Mouse (Mus musculus) right cerebral cortex, postnatal 14 days (tissue): ENCODE results near the gene March10.

ENCODE experiments used
- DNase-seq: peaks from one replicate; pipeline ENCODE4 v3.0.0; 2022

Gene March10

GRCm38 (mm10) chr11:105402355-105402754 is 54.2 kb downstream of the March10 start:
- DNase-seq = peak; percentile 29

GRCm38 (mm10) chr11:105390290-105390689 is 66.2 kb downstream of the March10 start:
- no peak for DNase-seq

DNA sequence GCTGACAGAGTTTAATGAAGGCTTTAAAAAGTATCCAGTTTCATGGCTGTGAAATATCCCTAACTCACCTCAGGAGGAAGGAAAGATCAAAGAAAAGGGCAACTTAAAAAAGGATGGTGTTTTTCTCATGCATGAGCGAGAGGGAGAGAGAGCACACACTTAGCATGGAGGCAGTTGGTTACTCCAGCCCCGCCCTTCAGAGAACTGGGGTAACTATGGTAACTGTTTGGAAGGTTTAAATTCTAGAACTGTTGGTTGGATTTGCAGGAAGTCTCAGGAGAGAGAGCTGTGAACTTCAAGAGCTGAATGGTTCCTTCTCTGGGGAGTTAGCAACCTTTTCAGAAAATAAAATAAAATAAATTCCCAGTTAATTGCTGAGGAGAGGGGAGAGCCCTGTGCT is 67.9 kb downstream of the March10 start:
- no peak for DNase-seq

GRCm38 (mm10) chr11:105385266-105385665 is 71.3 kb downstream of the March10 start:
- DNase-seq = peak; percentile 22

GRCm38 (mm10) chr11:105375821-105376235 is 80.7 kb downstream of the March10 start:
- DNase-seq = no peak

GRCm38 (mm10) chr11:105374526-105375175 is 81.9 kb downstream of the March10 start:
- no peak for DNase-seq

GRCm38 (mm10) chr11:105373881-105374280 is 82.7 kb downstream of the March10 start:
- DNase-seq = no peak

DNA sequence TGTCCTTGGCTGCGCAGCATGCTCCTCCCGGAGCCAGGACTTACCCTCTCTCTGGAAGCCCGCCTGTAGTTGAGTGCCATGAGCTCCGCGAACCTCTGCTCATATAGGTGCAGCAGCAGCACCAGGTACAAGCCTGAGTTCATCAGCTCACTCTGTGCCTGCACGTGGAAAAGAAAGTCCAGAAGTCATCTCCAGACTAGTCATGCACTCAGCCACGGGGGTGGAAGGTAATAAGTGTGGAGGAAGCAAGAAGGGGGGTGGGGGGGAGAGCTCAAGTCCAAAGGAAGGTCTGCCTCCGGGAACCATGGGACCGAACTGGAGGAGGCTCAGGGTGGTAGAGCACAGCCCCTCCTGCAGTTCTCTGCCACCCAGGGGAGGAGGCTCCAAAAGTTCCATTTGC is 84.7 kb downstream of the March10 start:
- DNase-seq = no peak

- no peak for DNase-seq
Measured at GRCm38 (mm10) chr11:105369526-105370386, 86.8 kb downstream of the March10 start.

DNA sequence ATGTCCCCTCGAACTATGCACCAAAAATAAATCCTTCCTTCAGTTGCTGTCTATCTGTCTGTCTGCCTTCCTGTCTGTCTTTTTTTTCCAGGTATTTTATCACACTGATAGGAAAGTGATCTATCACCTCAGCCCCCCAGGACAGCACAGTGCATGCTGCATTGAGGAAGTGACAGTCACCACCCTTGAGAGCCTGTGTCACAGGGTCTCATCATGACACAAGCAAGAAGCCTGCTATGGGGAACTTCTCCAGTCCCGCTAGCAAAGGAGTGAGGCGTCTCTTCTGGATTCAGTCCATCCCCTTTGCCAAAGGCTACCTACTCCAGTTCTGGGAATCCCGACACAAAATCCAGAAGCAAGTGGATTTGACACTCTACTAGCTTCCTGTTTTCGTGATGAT is 87.7 kb downstream of the March10 start:
- no peak for DNase-seq

DNA sequence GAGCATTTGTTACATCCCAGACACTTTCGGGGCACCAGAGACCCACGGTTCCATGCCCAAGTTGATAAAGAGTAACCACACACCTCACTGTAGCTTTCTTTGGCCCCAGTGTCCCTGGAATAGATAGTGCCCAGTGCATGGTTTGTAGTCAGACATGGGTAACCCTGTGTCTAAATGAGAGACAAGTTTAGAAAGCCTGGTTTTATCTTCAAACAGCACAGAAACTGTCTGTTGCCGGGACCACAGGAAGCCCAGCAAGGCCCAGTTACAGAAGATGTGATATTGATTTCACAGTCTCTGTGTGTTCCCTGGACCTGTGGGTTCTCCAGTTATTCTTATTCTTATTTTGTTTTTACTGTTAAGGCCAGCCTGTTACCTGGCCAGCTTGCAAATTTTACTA is 89.4 kb downstream of the March10 start:
- DNase-seq = no peak

DNA sequence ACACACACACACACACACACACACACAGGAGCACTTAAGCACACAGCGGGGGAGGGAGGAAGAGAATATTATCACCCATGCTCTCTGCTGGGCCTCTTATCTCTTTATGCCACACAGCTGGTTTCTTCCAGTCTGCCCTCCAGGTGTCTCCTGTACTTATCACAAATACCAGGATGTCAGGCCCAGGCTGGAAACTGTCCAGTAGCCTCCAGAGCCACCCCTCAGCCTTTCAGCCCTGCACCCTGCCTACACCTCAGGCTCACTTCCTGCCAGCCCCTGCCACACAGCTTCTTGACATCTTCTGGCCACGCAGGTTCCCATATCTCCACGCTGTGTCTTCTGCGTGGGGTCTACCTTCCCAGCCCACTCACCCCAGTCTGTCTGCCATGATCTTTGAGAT is 90.5 kb downstream of the March10 start:
- DNase-seq = no peak

GRCm38 (mm10) chr11:105365611-105366010 is 90.9 kb downstream of the March10 start:
- DNase-seq = no peak

DNA sequence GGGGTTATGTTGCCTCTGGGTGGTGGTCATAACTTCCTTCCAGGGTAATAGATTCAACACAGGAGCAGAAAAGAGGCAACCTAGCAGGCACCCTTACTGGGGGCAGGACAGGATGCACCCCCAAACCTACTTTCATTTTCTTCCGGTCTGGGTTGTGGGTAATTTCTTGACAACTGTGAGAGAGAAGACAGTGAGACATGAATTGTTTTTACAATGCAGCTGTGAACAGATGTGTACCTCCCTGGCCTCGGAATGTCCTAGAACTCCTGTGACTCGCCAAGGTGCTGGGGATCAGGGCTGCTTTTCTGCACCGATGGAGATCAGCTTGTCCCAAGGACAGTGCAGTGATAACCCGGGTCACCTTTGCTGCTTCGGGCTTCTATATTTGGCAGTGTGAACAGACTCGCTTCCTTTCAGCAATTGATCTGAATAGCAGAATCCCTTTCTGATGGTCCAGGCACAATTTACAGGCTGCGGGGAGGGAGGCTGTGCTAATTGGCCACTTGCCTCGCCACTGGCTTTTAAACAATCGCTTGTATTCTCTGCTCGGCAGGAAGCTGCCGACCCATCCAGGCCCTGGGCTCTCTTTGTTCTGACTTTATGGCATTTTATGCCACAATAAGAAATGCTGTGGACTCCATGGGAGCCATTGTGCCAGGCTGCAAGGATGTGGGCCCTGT is 92.0 kb downstream of the March10 start:
- DNase-seq = no peak

DNA sequence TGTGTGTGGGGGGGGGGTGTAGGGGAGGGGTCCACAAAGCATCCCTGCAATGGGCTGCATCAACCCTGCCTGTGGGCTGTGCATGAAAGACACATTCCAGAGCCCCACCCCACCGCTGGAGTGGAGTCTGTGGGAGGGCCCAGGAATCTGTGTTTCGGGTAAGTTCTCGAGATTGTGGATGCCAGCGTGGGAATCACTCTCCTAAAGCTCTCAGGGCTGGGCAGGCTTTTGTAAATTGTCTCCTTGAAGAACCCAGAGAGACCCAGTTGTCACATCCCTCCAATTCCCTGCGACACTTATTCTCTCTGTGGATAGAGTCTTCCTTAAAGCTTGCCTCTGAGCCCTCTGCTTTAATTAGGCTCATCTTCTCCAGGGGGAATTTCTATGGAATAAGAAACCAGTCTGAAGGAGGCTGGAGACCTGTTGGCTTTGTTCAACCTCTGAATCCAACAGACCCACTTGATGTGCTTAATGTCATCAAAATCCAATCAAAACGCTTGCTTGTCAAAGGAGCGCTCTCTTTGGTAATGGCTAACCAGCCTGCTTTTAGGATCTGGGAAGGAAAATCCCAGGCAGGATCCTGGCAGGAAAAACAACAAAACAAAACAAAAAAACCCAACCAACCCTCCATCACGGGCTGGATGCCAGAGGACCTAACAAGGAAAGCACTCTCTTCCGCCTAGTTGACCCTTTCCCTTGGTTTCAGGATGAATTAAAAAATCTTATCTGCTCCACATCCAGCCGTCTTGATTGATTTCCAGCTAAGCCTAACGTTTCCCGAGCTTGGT is 92.7 kb downstream of the March10 start:
- DNase-seq = peak; percentile 71

DNA sequence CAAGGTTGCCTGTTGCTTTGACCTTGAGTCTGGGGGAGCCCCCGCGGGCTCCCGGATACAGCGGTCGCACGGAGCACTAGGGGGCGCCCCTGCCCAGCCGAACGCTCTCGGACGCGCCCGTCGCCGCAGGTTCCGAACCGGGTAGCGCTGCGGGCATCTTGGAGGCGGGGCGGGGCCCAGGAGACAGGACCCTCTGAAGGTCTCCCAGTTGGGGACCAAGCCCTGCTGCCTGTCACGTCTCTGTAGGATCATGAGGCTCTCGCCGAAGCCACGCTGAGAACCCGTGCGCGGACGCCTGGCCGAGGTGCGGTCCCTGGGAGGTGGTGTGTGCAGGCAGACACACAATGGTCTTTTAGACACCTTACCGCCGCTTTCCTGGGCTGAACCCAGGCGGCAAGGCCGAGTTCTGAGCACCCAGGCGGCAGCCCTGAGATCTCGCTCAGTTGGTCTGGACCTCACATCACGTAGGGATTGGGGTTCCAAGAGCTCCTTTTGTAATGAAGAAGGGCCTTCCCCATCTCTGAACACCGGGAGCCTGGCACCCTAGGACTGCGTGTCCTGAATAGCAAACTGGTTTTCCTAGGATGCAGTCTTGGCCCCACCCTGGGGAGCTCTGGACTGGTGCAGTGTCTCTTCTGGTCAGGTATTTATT is 93.5 kb downstream of the March10 start:
- DNase-seq = peak; percentile 93

- no peak for DNase-seq
Measured at GRCm38 (mm10) chr11:105362041-105362765, 94.3 kb downstream of the March10 start.

DNA sequence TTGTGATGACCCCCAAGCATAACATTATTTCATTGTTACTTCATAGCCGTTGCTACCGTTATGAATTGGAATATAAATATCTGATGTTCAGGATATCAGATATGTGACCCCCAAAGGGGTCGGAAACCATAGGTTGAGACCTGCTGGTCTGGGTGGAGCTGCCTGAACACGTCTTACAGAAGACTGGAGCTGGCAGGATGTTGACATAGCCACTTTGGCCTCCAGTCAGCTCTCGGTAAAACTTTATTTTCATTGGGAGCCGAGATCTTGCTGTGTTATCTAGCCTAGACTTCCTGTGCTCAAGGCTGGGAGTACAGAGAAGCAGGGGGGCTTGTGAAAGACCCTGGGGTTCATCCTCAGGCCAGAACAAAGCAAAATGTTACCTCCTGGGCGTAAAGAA is 100.2 kb downstream of the March10 start:
- DNase-seq = no peak

GRCm38 (mm10) chr11:105353891-105354280 is 102.6 kb downstream of the March10 start:
- DNase-seq = no peak

DNA sequence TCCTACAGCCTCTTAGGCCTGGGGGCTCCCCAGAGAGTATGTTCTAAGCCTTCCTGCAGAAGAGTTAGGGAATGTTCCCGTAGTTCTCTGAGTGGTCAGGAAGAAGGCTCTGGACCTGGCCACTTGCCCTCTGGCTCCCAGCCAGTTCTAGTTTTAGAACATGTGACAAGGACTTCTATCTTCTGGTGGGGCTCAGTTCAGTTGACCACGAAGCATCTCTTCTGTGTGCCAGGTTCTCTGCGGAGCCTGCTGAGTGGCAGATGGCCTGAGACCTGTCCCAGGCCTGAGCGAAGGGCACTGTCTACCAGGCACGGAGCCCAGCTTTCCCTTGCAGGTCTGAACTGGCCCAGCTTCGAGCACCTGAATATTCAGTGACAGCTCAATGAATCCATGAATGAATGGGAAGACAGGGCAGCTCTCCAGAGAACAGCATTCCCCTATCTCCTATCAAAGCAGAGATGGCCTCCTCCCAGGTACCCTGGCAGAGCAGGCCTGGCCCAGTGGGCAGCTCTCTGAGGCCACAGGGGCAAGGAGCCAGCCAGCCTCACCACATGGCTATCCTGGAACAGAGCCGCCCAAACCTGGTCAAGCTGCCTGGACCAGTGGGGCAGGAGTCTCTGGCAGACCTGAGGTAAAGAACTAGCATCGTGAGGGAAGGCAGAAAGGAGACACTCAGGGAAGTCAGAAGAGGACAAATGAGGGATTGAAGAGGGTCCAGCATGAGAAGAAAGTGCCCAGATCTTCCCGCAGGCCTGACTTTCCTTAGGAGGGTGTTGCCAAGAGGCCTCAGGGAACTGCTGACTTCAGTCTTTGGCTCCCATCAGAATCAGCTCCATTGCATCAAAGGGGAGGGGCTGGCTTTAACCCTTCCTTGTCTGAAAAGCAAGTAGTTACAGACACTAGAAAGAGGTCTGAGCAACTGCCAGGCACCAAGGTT is 103.3 kb downstream of the March10 start:
- peak; percentile 59 for DNase-seq

GRCm38 (mm10) chr11:105352152-105352551 is 104.4 kb downstream of the March10 start:
- DNase-seq = no peak
